Mouse (Mus musculus) granulocyte monocyte progenitor cell, adult 5-6 weeks (primary cell): ENCODE measurements around the gene Pdzrn4. TPM values are rescaled to one million over a fixed set of nuclear protein-coding genes. Genes with fewer than 3 reads are reported as not detected.
"Not testable (repeated sequence)": the region's sequence is repeated elsewhere in the genome, so short reads cannot be mapped to it uniquely, and the experiment has no call there.

Source experiments
- ATAC-seq: replicated peaks from 2 replicates; pipeline ENCODE4 v1.8.0; 2016; ENCODE audit warnings: mild to moderate bottlenecking, moderate TSS enrichment, inconsistent platforms; ENCODE audit not compliant: poor library complexity, severe bottlenecking
- total RNA-seq, 2 experiments: library from RNA; stranded (forward) in 1 of 2; stranded (reverse) in 1 of 2; fragments of 200-712, 200-1000 nt in 1 of 2; fragments of >200 nt in 1 of 2; fragmentation: Nextera tagmentation in 1 of 2; gene quantifications; 2 replicates each; pipeline ENCODE4 v1.2.3; 2014 to 2017

Pdzrn4 gene
- total RNA-seq (2014; fragmentation: Nextera tagmentation) (not detected in 2 replicates), total RNA-seq (2017) (not detected in 2 replicates)

GRCm38 (mm10) chr15:92396770-92397608 lies at the start of gene Pdzrn4:
Gene Pdzrn4 (plus strand): TSS chr15:92396881.
- ATAC-seq: peak; percentile 44

GRCm38 (mm10) chr15:92347426-92347825 lies 49.3 kb upstream of the Pdzrn4 start:
- no peak for ATAC-seq

- no peak for ATAC-seq
Observed at GRCm38 (mm10) chr15:92347902-92348301, 48.8 kb upstream of the Pdzrn4 start.

- ATAC-seq: not testable (repeated sequence)
Observed at GRCm38 (mm10) chr15:92348453-92348852, 48.2 kb upstream of the Pdzrn4 start.

- no peak for ATAC-seq
Observed at GRCm38 (mm10) chr15:92364153-92364552, 32.5 kb upstream of the Pdzrn4 start.

- no peak for ATAC-seq
Observed at GRCm38 (mm10) chr15:92364592-92364991, 32.1 kb upstream of the Pdzrn4 start.

- ATAC-seq: no peak
Observed at GRCm38 (mm10) chr15:92394811-92395210, 1.9 kb upstream of the Pdzrn4 start.

GRCm38 (mm10) chr15:92398747-92399146 lies 2.1 kb downstream of the Pdzrn4 start:
- ATAC-seq: no peak

- no peak for ATAC-seq
Observed at GRCm38 (mm10) chr15:92399278-92399677, 2.6 kb downstream of the Pdzrn4 start.

- ATAC-seq: no peak
Observed at GRCm38 (mm10) chr15:92401554-92401953, 4.9 kb downstream of the Pdzrn4 start.

- no peak for ATAC-seq
Observed at GRCm38 (mm10) chr15:92415323-92415722, 18.6 kb downstream of the Pdzrn4 start.

- ATAC-seq: no peak
Observed at GRCm38 (mm10) chr15:92416141-92416540, 19.5 kb downstream of the Pdzrn4 start.

GRCm38 (mm10) chr15:92416658-92417057 lies 20.0 kb downstream of the Pdzrn4 start:
- no peak for ATAC-seq

- no peak for ATAC-seq
Observed at GRCm38 (mm10) chr15:92417120-92417519, 20.4 kb downstream of the Pdzrn4 start.

- ATAC-seq: peak; percentile 55; the same call in 1 of the 2 replicates
Observed at GRCm38 (mm10) chr15:92434605-92435004, 37.9 kb downstream of the Pdzrn4 start.

- ATAC-seq: no peak
Observed at GRCm38 (mm10) chr15:92435306-92435705, 38.6 kb downstream of the Pdzrn4 start.

- ATAC-seq: no peak
Observed at GRCm38 (mm10) chr15:92441630-92442180, 45.0 kb downstream of the Pdzrn4 start.

- ATAC-seq: no peak
Observed at GRCm38 (mm10) chr15:92447708-92448147, 51.0 kb downstream of the Pdzrn4 start.

- no peak for ATAC-seq
Observed at GRCm38 (mm10) chr15:92449112-92449511, 52.4 kb downstream of the Pdzrn4 start.

- ATAC-seq: no peak
Observed at GRCm38 (mm10) chr15:92452620-92453019, 55.9 kb downstream of the Pdzrn4 start.

GRCm38 (mm10) chr15:92482198-92482597 lies 85.5 kb downstream of the Pdzrn4 start:
- ATAC-seq: no peak

- ATAC-seq: no peak
Observed at GRCm38 (mm10) chr15:92491376-92491775, 94.7 kb downstream of the Pdzrn4 start.
